Mouse (Mus musculus): ENCODE data around the gene Macrod2. TPM values are rescaled to one million over a fixed set of nuclear protein-coding genes. Genes with fewer than 3 reads are reported as not detected.

Macrod2 gene
- polyA plus RNA-seq, 1 experiment from 2014 or later, result 26.5 TPM

DNA sequence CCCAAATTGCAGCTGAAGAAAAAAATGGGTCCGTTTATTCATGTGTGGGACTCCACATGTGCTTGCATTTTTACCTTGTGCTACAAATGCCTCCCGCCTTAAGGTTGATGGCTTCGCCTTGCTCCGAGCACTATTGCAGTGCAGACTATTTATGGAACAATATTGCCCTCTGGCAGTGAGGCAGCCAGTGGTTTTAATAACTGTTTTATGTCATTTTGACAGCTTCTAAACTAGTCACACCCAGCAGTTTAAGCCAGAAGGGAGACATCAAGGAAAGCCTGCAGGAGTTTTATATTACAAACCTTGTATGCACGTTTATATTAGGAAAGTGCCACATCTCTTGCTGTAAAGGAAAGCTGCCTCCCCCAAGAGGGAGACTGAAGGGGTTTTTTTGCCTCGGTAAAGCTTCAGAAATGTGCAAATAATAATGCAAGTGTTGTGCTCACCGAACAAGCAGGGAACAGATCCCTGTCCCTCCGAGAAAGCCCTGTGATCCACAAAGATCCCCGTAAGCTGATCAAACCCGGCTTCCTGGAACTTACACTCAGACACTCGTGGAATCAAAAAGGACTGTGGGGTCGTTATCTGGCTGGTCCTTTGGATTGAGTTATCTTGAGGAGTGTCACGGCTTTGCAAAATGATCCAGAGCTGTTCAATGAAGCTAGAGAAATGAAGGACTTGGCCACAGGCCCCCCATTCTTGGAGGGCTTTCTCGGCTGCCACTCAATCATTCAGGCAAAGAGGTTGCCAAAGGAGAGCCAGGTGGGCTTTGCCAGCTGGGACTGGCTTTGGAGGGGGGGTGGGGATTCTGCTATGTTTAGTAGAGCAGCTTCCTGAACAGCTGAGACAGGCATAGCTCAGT, 1663.0 kb downstream of the Macrod2 start:
- 38% methylated on average over 14 of the region's 14 CpGs for WGBS

DNA sequence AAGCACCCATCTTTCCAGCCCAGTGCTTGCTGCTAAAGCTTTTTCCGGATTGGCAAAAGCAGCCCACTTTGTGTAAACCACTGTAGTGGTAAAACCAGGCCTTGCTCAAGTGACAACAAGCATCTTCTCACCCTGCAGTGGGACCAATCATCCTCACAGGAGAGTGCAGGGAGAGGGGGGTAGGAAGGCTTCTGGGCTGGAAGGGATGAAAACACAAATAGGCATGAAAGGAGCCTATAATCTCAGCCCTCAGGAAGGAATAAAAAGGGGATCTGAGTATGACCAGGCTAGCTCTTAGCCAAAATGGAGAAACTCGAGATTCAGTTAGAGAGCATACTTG, 1663.6 kb downstream of the Macrod2 start:
- no peak for DNase-seq (ENCODE audit: low spot score)
- H3K27ac ChIP-seq, result no peak overlapping the region
- no peaks in the 10 kb centered on the region for H3K36me3 ChIP-seq
- H3K9me3 ChIP-seq, result no peaks in the 10 kb centered on the region
- H3K4me3 ChIP-seq, result 0 out of 2 replicates have a peak overlapping the region, but pooled peaks have one; percentile 22
- no peaks in the 10 kb centered on the region for H3K27me3 ChIP-seq (ENCODE audit: insufficient read depth, poor library complexity, severe bottlenecking)
- peaks cover 9% of the 10 kb centered on the region for H3K4me1 ChIP-seq
- 64% methylated on average over 2 of the region's 2 CpGs for WGBS

More for the DNA sequence above, 1663.0 kb downstream of the Macrod2 start:
- Histone ChIP-seq H3K4me3 (0 out of 2 replicates have a peak overlapping the region, but pooled peaks have one; percentile 22), H3K4me1 (peaks cover 9% of the 10 kb centered on the region), H3K36me3 (no peaks in the 10 kb centered on the region), H3K27me3 (ENCODE audit: insufficient read depth, poor library complexity, severe bottlenecking) (no peaks in the 10 kb centered on the region), H3K27ac (peak overlapping the region; percentile 62; the same call in 1 of the 2 replicates), H3K9me3 (no peaks in the 10 kb centered on the region)
- DNase-seq (ENCODE audit: low spot score), result no peak

DNA sequence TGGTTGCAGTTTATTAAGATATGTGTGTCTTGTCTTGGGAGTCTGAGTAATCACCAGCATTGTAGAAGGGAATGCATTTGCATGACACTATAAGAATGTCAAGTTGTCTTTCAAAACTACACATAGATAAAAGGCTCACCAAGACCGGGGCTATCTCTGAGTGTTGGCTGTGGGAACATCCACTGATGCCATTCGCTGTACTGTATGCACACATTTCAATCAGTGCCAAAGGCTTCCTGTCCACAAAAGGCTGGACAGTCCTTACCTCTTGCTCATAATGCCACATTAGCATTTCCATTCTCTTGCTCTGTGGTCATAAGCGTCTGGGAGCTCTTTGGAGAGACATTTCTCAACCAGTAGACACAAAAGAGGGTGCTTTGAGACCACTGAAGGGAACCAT, 1713.8 kb downstream of the Macrod2 start:
- Histone ChIP-seq H3K4me3 (no peak overlapping the region), H3K27me3 (ENCODE audit: insufficient read depth, poor library complexity, severe bottlenecking) (peaks cover 1% of the 10 kb centered on the region; the same call in 1 of the 2 replicates), H3K36me3 (no peaks in the 10 kb centered on the region), H3K9me3 (no peaks in the 10 kb centered on the region), H3K4me1 (no peaks in the 10 kb centered on the region), H3K27ac (no peak overlapping the region)
- DNase-seq (ENCODE audit: low spot score), result no peak
- WGBS, result 79% methylated on average over 3 of the region's 3 CpGs

- H3K36me3 ChIP-seq, result no peaks in the 10 kb centered on the region
- H3K4me3 ChIP-seq, result no peak overlapping the region
- no peaks in the 10 kb centered on the region for H3K4me1 ChIP-seq
- no peaks in the 10 kb centered on the region for H3K9me3 ChIP-seq
- H3K27me3 ChIP-seq (ENCODE audit: insufficient read depth, poor library complexity, severe bottlenecking), result peaks cover 33% of the 10 kb centered on the region
- no peak overlapping the region for H3K27ac ChIP-seq
- no peak for DNase-seq (ENCODE audit: low spot score)
- WGBS, result 53% methylated on average over 1 of the region's 1 CpGs
Observed at GRCm38 (mm10) chr2:142116623-142117022, 1721.5 kb downstream of the Macrod2 start.

DNA sequence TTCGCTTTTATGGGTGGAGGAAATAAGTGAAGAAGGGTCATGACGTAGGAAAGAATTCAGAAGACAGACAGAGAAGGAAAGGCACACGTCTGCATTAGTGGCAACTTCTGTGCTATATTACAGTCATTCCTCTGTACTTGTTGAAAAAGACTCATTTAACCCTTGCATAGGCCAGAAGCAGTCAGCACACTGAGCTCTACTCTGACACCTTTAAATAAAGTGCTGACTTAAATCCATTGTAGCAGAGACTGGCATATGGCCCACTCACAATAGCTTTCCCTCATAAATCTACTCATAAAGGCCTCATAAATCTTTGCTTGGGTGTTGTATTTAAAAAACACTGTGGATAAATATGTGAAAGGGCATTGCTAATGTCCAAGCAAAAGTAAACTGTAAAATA, 1733.0 kb downstream of the Macrod2 start:
- no peak overlapping the region for H3K27ac ChIP-seq
- H3K9me3 ChIP-seq, result no peaks in the 10 kb centered on the region
- no peaks in the 10 kb centered on the region for H3K4me1 ChIP-seq
- DNase-seq (ENCODE audit: low spot score), result no peak
- no peak overlapping the region for H3K4me3 ChIP-seq
- peaks cover 10% of the 10 kb centered on the region; the same call in 1 of the 2 replicates for H3K27me3 ChIP-seq (ENCODE audit: insufficient read depth, poor library complexity, severe bottlenecking)
- WGBS, result 68% methylated on average over 3 of the region's 3 CpGs
- H3K36me3 ChIP-seq, result no peaks in the 10 kb centered on the region

DNA sequence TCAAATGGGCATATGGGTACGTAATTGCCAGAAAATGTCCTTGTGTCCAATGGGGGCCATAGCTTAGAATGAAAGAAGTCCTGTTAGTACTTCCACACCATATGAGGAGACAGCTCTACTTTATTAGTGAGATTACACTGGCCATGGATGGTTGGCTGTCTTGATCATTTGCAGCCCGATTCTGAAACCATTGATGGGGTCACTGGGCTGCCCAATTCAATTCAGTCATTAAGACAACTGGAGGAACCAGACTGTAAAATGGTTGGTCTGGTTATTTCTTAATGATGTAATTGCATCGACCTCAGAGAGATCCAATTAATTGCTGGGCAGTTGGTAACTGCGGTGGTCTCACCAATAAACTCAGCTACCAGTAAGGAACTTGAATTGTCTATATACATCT, 1734.1 kb downstream of the Macrod2 start:
- Histone ChIP-seq H3K27ac (no peak overlapping the region), H3K4me1 (no peaks in the 10 kb centered on the region), H3K36me3 (no peaks in the 10 kb centered on the region), H3K9me3 (no peaks in the 10 kb centered on the region), H3K27me3 (ENCODE audit: insufficient read depth, poor library complexity, severe bottlenecking) (peaks cover 12% of the 10 kb centered on the region; the same call in 1 of the 2 replicates), H3K4me3 (no peak overlapping the region)
- DNase-seq (ENCODE audit: low spot score), result no peak
- 81% methylated on average over 4 of the region's 4 CpGs for WGBS

DNA sequence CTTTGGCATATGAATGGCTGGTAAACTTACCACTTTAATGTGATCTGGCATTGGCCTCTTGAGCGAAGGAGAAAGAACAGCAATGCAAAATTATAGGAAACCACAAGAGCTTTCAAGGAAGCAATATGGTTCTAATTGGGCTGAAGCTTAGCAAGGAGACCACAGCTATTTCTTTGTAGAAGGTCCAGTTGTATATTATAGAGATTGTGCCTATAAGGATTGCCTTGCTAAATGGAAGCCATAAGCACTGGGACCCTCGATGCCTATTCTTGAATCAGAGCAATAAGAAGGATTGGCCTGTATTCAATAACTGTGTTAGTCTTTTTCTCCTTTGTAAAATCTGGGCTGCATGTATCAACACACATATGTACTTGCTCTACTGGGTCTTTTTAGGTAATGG, 1754.2 kb downstream of the Macrod2 start:
- H3K27me3 ChIP-seq (ENCODE audit: insufficient read depth, poor library complexity, severe bottlenecking), result no peaks in the 10 kb centered on the region
- no peak overlapping the region for H3K4me3 ChIP-seq
- H3K9me3 ChIP-seq, result no peaks in the 10 kb centered on the region
- no peak for DNase-seq (ENCODE audit: low spot score)
- no peak overlapping the region for H3K27ac ChIP-seq
- whole genome bisulfite sequencing, result 81% methylated on average over 2 of the region's 2 CpGs
- no peaks in the 10 kb centered on the region for H3K36me3 ChIP-seq
- H3K4me1 ChIP-seq, result no peaks in the 10 kb centered on the region

DNA sequence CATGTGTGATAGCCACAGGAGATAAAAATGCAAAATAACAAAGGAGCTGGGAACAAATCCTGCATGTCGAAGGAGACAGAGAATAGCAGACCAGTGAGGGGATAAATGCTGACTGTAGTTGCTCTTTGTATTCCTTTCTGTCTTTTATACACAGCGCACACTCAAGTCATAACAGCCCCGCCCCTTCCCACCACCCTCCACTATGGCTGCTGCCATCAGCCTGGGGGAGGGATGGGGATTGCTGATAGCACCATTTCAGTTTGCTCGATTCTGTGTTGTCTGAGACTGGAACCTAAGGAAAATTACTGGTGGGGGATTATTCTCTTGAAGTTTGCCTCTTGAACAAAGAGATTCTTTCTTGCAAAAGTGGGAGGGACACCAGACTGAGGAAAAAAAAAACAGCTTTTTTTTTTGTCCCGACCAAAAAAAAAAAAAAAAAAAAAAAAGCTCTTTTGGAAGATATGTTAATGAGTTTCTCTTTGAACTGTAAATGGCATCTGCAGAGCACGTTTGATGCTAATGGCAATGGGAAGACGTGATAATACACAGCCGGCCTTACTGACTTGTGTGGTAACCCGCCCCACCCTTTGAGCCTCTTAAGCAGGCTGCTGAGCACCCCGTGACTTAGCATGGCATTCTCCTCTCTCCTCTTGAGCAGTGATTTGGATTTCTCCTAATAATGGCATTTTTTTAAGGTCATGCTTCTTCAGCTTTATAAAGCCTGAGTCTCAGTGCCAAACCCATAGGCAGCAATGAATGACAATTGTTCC, 1768.6 kb downstream of the Macrod2 start:
- no peaks in the 10 kb centered on the region for H3K9me3 ChIP-seq
- DNase-seq (ENCODE audit: low spot score), result no peak
- no peak overlapping the region for H3K27ac ChIP-seq
- no peak overlapping the region for H3K4me3 ChIP-seq
- WGBS, result 29% methylated on average over 10 of the region's 10 CpGs
- H3K27me3 ChIP-seq (ENCODE audit: insufficient read depth, poor library complexity, severe bottlenecking), result no peaks in the 10 kb centered on the region
- H3K4me1 ChIP-seq, result no peaks in the 10 kb centered on the region
- no peaks in the 10 kb centered on the region for H3K36me3 ChIP-seq

- Histone ChIP-seq H3K9me3 (no peaks in the 10 kb centered on the region), H3K27ac (no peak overlapping the region), H3K4me3 (no peak overlapping the region), H3K4me1 (no peaks in the 10 kb centered on the region), H3K27me3 (ENCODE audit: insufficient read depth, poor library complexity, severe bottlenecking) (no peaks in the 10 kb centered on the region), H3K36me3 (no peaks in the 10 kb centered on the region)
- DNase-seq (ENCODE audit: low spot score), result no peak
- 64% methylated on average over 2 of the region's 2 CpGs for WGBS
Observed at GRCm38 (mm10) chr2:142169649-142170048, 1774.5 kb downstream of the Macrod2 start.

DNA sequence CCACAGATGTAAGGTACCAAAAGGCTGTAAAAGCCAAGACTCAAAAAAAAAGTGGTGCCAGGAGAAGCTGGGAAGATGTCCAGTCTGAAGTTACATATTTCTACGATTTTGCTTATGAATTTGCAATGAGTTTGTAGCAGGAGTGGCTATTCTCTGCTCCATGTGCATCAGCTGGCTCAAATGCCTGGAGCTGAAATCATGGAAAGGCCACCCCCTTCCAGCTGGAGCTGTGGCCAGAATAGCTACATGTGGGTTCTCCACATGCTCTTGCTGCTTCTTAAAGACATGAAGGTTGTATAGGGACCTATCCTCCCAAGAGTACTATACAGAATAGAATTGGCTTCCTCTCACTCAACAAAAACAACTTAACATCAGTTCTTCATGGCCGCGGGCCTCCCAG, 1777.6 kb downstream of the Macrod2 start:
- H3K27me3 ChIP-seq (ENCODE audit: insufficient read depth, poor library complexity, severe bottlenecking), result no peaks in the 10 kb centered on the region
- H3K27ac ChIP-seq, result no peak overlapping the region
- H3K36me3 ChIP-seq, result no peaks in the 10 kb centered on the region
- no peak for DNase-seq (ENCODE audit: low spot score)
- H3K9me3 ChIP-seq, result no peaks in the 10 kb centered on the region
- H3K4me1 ChIP-seq, result no peaks in the 10 kb centered on the region
- 84% methylated on average over 3 of the region's 3 CpGs for WGBS
- no peak overlapping the region for H3K4me3 ChIP-seq

GRCm38 (mm10) chr2:142174039-142174438, 1778.9 kb downstream of the Macrod2 start:
- no peak overlapping the region for H3K27ac ChIP-seq
- DNase-seq (ENCODE audit: low spot score), result no peak
- H3K9me3 ChIP-seq, result no peaks in the 10 kb centered on the region
- no peaks in the 10 kb centered on the region for H3K4me1 ChIP-seq
- H3K27me3 ChIP-seq (ENCODE audit: insufficient read depth, poor library complexity, severe bottlenecking), result no peaks in the 10 kb centered on the region
- no peaks in the 10 kb centered on the region for H3K36me3 ChIP-seq
- H3K4me3 ChIP-seq, result no peak overlapping the region
- WGBS, result 70% methylated on average over 2 of the region's 2 CpGs

GRCm38 (mm10) chr2:142186922-142187321, 1791.8 kb downstream of the Macrod2 start:
- Histone ChIP-seq H3K4me3 (no peak overlapping the region), H3K4me1 (no peaks in the 10 kb centered on the region), H3K27me3 (ENCODE audit: insufficient read depth, poor library complexity, severe bottlenecking) (no peaks in the 10 kb centered on the region), H3K36me3 (no peaks in the 10 kb centered on the region), H3K9me3 (no peaks in the 10 kb centered on the region), H3K27ac (no peak overlapping the region)
- 82% methylated on average over 2 of the region's 2 CpGs for WGBS
- DNase-seq (ENCODE audit: low spot score), result no peak

- H3K4me1 ChIP-seq, result no peaks in the 10 kb centered on the region
- no peak for DNase-seq (ENCODE audit: low spot score)
- H3K9me3 ChIP-seq, result no peaks in the 10 kb centered on the region
- H3K27ac ChIP-seq, result no peak overlapping the region
- H3K27me3 ChIP-seq (ENCODE audit: insufficient read depth, poor library complexity, severe bottlenecking), result no peaks in the 10 kb centered on the region
- 68% methylated on average over 5 of the region's 5 CpGs for WGBS
- H3K36me3 ChIP-seq, result no peaks in the 10 kb centered on the region
- no peak overlapping the region for H3K4me3 ChIP-seq
Observed at GRCm38 (mm10) chr2:142187428-142187827, 1792.3 kb downstream of the Macrod2 start.

Measured in heart, embryonic 10.5 days (tissue).